Mouse (Mus musculus) stomach, embryonic 15.5 days (tissue): ENCODE data around the gene AY358078. TPM values are rescaled to one million over a fixed set of nuclear protein-coding genes. Genes with fewer than 3 reads are reported as not detected.

ENCODE experiments used
- microRNA-seq: library from miRNA; unstranded; fragments of <30 nt; microRNA quantifications from one replicate; pipeline ENCODE4, GENCODE M21; 2016
- polyA plus RNA-seq: library from polyadenylated mRNA; unstranded; fragments of >200 nt; fragmentation: Nextera tagmentation; extraction: Ambion mirVana; gene quantifications from 2 replicates; pipeline ENCODE4 v1.2.1, GENCODE M21; 2015

Gene AY358078
- polyA plus RNA-seq, 1 experiment from 2014 or later: not detected

Small RNAs within 50 kb of the gene (microRNA-seq; reads per million reads assigned to microRNA genes)
- not detected for gene Gm27375

Other genes with a start within 250 kb of the AY358078 start
- not detected in 2 replicates for gene Gm5622, start 247.3 kb upstream of the AY358078 start, polyA plus RNA-seq
- gene Gm17175, start 226.0 kb upstream of the AY358078 start, polyA plus RNA-seq: not detected in 2 replicates
- gene Gm17174, start 207.9 kb upstream of the AY358078 start, polyA plus RNA-seq: not detected in 2 replicates
- not detected in 2 replicates for gene Gm17078, start 188.7 kb upstream of the AY358078 start, polyA plus RNA-seq
- gene Gm4181, start 164.4 kb upstream of the AY358078 start, polyA plus RNA-seq: not detected in 2 replicates
- gene Gm17079, start 104.6 kb upstream of the AY358078 start, polyA plus RNA-seq: not detected in 2 replicates
- not detected in 2 replicates for gene Gm5800, start 82.9 kb upstream of the AY358078 start, polyA plus RNA-seq
- gene Ang4, start 26.5 kb upstream of the AY358078 start, polyA plus RNA-seq: 0.85 and 1.0 TPM in 2 replicates
- gene Ear6, start 53.7 kb downstream of the AY358078 start, polyA plus RNA-seq: 0.19 and 0.39 TPM in 2 replicates
- 50.7 and 57.7 TPM in 2 replicates for gene Mettl17, start 84.8 kb downstream of the AY358078 start, polyA plus RNA-seq
- 0.73 and 0.98 TPM in 2 replicates for gene Slc39a2, start 92.8 kb downstream of the AY358078 start, polyA plus RNA-seq
- 73.7 and 81.7 TPM in 2 replicates for gene Ndrg2, start 114.1 kb downstream of the AY358078 start, polyA plus RNA-seq
- not detected in 2 replicates for gene Tppp2, start 118.4 kb downstream of the AY358078 start, polyA plus RNA-seq
- not detected in 2 replicates for gene Rnase13, start 122.7 kb downstream of the AY358078 start, polyA plus RNA-seq
- 85.7 and 102 TPM in 2 replicates for gene Arhgef40, start 184.7 kb downstream of the AY358078 start, polyA plus RNA-seq
- gene Tmem253, start 215.6 kb downstream of the AY358078 start, polyA plus RNA-seq: 10.1 and 14.2 TPM in 2 replicates
- 30.8 and 32.9 TPM in 2 replicates for gene Zfp219, start 220.7 kb downstream of the AY358078 start, polyA plus RNA-seq
- not detected in 2 replicates for gene Olfr221, start 242.4 kb downstream of the AY358078 start, polyA plus RNA-seq